Mouse (Mus musculus) left cerebral cortex, postnatal 14 days (tissue): ENCODE measurements around the gene Clec1b. TPM values are rescaled to one million over a fixed set of nuclear protein-coding genes. Genes with fewer than 3 reads are reported as not detected.

Experiments used
- DNase-seq, 2 experiments: peaks; one replicate each; pipeline ENCODE4 v3.0.0; 2021 to 2022; ENCODE audit warnings: low spot score in 2 of 2, mixed read lengths in 1 of 2
- intact Hi-C: fragments of 180-260 bp; cut with DNase I; formaldehyde crosslinking; loops from one replicate; pipeline ENCODE4 v1.15.1; 2025
- total RNA-seq, 2 experiments: library from RNA; stranded (reverse); gene quantifications; 2 replicates each; pipeline ENCODE4 v1.2.3; 2021

Clec1b gene
- total RNA-seq, 2 experiments from 2014 or later = 0.46 TPM; not detected in 1

GRCm38 (mm10) chr6:129403391-129403790 is 6.3 kb downstream of the Clec1b start:
- intact Hi-C loops = no loop called here
- DNase-seq = no peak

GRCm38 (mm10) chr6:129405999-129406398 is 8.9 kb downstream of the Clec1b start:
- intact Hi-C loops = no loop called here
- DNase-seq = no peak

GRCm38 (mm10) chr6:129407324-129407723 is 10.2 kb downstream of the Clec1b start:
- intact Hi-C loops = no loop called here
- no peak for DNase-seq

- DNase-seq = no peak
- intact Hi-C loops = no loop called here
These were observed 11.5 kb downstream of the Clec1b start, which contains the start of gene Clec9a for GRCm38 (mm10) chr6:129408562-129408961. Gene Clec9a (plus strand): TSS chr6:129408862.

- no peak for DNase-seq
- intact Hi-C loops = no loop called here
These were observed 17.1 kb downstream of the Clec1b start for GRCm38 (mm10) chr6:129414177-129414576.

GRCm38 (mm10) chr6:129422311-129422710 is 25.2 kb downstream of the Clec1b start:
- intact Hi-C loops = no loop called here
- no peak for DNase-seq

- intact Hi-C loops = no loop called here
- no peak for DNase-seq
These were observed 26.1 kb downstream of the Clec1b start for GRCm38 (mm10) chr6:129423040-129423733.

- peak; percentile 63 to 78 for DNase-seq
- intact Hi-C loops = no loop called here
These were observed 26.6 kb downstream of the Clec1b start for GRCm38 (mm10) chr6:129423734-129424072.

- intact Hi-C loops = no loop called here
- DNase-seq = no peak
These were observed 28.1 kb downstream of the Clec1b start for GRCm38 (mm10) chr6:129425217-129425616.

GRCm38 (mm10) chr6:129425812-129426211 is 28.7 kb downstream of the Clec1b start:
- intact Hi-C loops = no loop called here
- no peak for DNase-seq

- intact Hi-C loops = no loop called here
- no peak for DNase-seq
These were observed 30.2 kb downstream of the Clec1b start for GRCm38 (mm10) chr6:129427281-129427680.

GRCm38 (mm10) chr6:129434239-129434638 is 37.1 kb downstream of the Clec1b start:
- intact Hi-C loops = no loop called here
- DNase-seq = no peak

GRCm38 (mm10) chr6:129436025-129436424 is 38.9 kb downstream of the Clec1b start:
- DNase-seq = no peak
- intact Hi-C loops = no loop called here

GRCm38 (mm10) chr6:129438033-129438432 is 40.9 kb downstream of the Clec1b start:
- intact Hi-C loops = no loop called here
- no peak for DNase-seq

- intact Hi-C loops = no loop called here
These were observed 52.6 kb downstream of the Clec1b start for GRCm38 (mm10) chr6:129449743-129450142.

GRCm38 (mm10) chr6:129451411-129452039 is 54.4 kb downstream of the Clec1b start, which contains the start of gene Clec1a:
Gene Clec1a (minus strand): TSS chr6:129452000.
- intact Hi-C loops = no loop called here
- no peak for DNase-seq

More at GRCm38 (mm10) chr6:129449743-129450142, 52.6 kb downstream of the Clec1b start:
- no peak for DNase-seq

Other genes starting within 250 kb of the Clec1b start
- 1 to 10 TPM; 6.1 to 8.0 TPM for gene Clec2d, start 216.7 kb upstream of the Clec1b start, total RNA-seq
- gene Cd69, start 121.9 kb upstream of the Clec1b start, total RNA-seq = not detected
- not detected for gene 4922502D21Rik, start 65.5 kb upstream of the Clec1b start, total RNA-seq
- gene Clec12a, start 54.6 kb upstream of the Clec1b start, total RNA-seq = under 1 TPM in 1 of 2 experiments, not detected in 1; 0.25 TPM
- gene Clec12b, start 11.4 kb upstream of the Clec1b start, total RNA-seq = not detected
- not detected for gene Clec9a, start 11.6 kb downstream of the Clec1b start, total RNA-seq
- 1 to 10 TPM; 1.4 to 2.1 TPM for gene Clec1a, start 54.7 kb downstream of the Clec1b start, total RNA-seq
- gene Olr1, start 109.9 kb downstream of the Clec1b start, total RNA-seq = not detected
- not detected for gene Tmem52b, start 115.3 kb downstream of the Clec1b start, total RNA-seq
- gene Gabarapl1, start 135.9 kb downstream of the Clec1b start, total RNA-seq = 100 to 1,000 TPM; 576 to 580 TPM
- gene Klre1, start 180.6 kb downstream of the Clec1b start, total RNA-seq = not detected
- gene Klrd1, start 194.5 kb downstream of the Clec1b start, total RNA-seq = under 1 TPM in 1 of 2 experiments, not detected in 1; 0.49 TPM
- gene Klrk1, start 226.6 kb downstream of the Clec1b start, total RNA-seq = not detected
- gene Klrc3, start 246.0 kb downstream of the Clec1b start, total RNA-seq = not detected